Mouse (Mus musculus) adrenal gland, adult 2 months (tissue): ENCODE results near the gene Lrrn4cl. TPM values are rescaled to one million over a fixed set of nuclear protein-coding genes. Genes with fewer than 3 reads are reported as not detected.
"Not testable (repeated sequence)": the region's sequence is repeated elsewhere in the genome, so short reads cannot be mapped to it uniquely, and the experiment has no call there.

ENCODE experiments used
- DNase-seq: peaks from one replicate; pipeline ENCODE4 v3.0.0; 2021
- long read RNA-seq: library from polyadenylated mRNA; stranded (forward); transcript quantifications from one replicate; pipeline ENCODE4 v2.0.0, GENCODE M21; 2021
- polyA plus RNA-seq: library from polyadenylated mRNA; depleted of rRNA; stranded (reverse); fragments of >200 nt; gene quantifications from 2 replicates; pipeline ENCODE4 v1.2.3, GENCODE M21; 2012; rRNA removed
- total RNA-seq, 2 experiments: library from RNA; stranded (reverse); gene quantifications; 2 replicates each; pipeline ENCODE4 v1.2.3; 2021

Gene Lrrn4cl
- total RNA-seq: 1 to 10 TPM; 2.2 to 6.2 TPM
- 1.2 and 1.3 TPM in 2 replicates for polyA plus RNA-seq
- long read RNA-seq, partial matches to known transcripts: 0 of 3 reads
- long read RNA-seq, other reads (novel, unspliced or antisense): 0 of 3 reads

GRCm38 (mm10) chr19:8850402-8850901 lies at the start of gene Lrrn4cl:
Gene Lrrn4cl (plus strand): TSS chr19:8850768.
- peak; percentile 63 for DNase-seq

GRCm38 (mm10) chr19:8802130-8802821 lies 48.3 kb upstream of the Lrrn4cl start, which contains the start of gene Zbtb3:
Gene Zbtb3 (plus strand): TSS chr19:8802555.
- DNase-seq: peak; percentile 96

GRCm38 (mm10) chr19:8803204-8803780 lies 47.3 kb upstream of the Lrrn4cl start:
- DNase-seq: no peak

GRCm38 (mm10) chr19:8803879-8804660 lies 46.5 kb upstream of the Lrrn4cl start:
- no peak for DNase-seq

GRCm38 (mm10) chr19:8806810-8807209 lies 43.8 kb upstream of the Lrrn4cl start:
- DNase-seq: no peak

- peak; percentile 59 for DNase-seq
Observed at GRCm38 (mm10) chr19:8815812-8816211, 34.8 kb upstream of the Lrrn4cl start.

- DNase-seq: no peak
Observed at GRCm38 (mm10) chr19:8817001-8817400, 33.6 kb upstream of the Lrrn4cl start.

GRCm38 (mm10) chr19:8818301-8818798 lies 32.2 kb upstream of the Lrrn4cl start:
- no peak for DNase-seq

- DNase-seq: peak; percentile 98
Observed at GRCm38 (mm10) chr19:8818801-8819595, 31.6 kb upstream of the Lrrn4cl start, which contains the start of gene Ttc9c. Gene Ttc9c (minus strand): TSS chr19:8819333.

GRCm38 (mm10) chr19:8819596-8820423 lies 30.8 kb upstream of the Lrrn4cl start, which contains the start of gene Hnrnpul2:
Gene Hnrnpul2 (plus strand): TSS chr19:8820010.
- peak; percentile 99 for DNase-seq

- no peak for DNase-seq
Observed at GRCm38 (mm10) chr19:8820424-8820956, 30.1 kb upstream of the Lrrn4cl start.

- DNase-seq: no peak
Observed at GRCm38 (mm10) chr19:8821146-8821545, 29.4 kb upstream of the Lrrn4cl start.

- DNase-seq: no peak
Observed at GRCm38 (mm10) chr19:8822696-8823095, 27.9 kb upstream of the Lrrn4cl start.

- no peak for DNase-seq
Observed at GRCm38 (mm10) chr19:8829660-8830059, 20.9 kb upstream of the Lrrn4cl start, which contains the start of gene AC129217.1. Gene AC129217.1 (plus strand): TSS chr19:8829773.

GRCm38 (mm10) chr19:8830664-8831063 lies 19.9 kb upstream of the Lrrn4cl start:
- DNase-seq: no peak

GRCm38 (mm10) chr19:8831262-8831661 lies 19.3 kb upstream of the Lrrn4cl start:
- DNase-seq: no peak

- DNase-seq: no peak
Observed at GRCm38 (mm10) chr19:8832971-8833370, 17.6 kb upstream of the Lrrn4cl start.

GRCm38 (mm10) chr19:8836327-8836726 lies 14.2 kb upstream of the Lrrn4cl start:
- DNase-seq: not testable (repeated sequence)

GRCm38 (mm10) chr19:8837251-8837791 lies 13.2 kb upstream of the Lrrn4cl start, which contains the start of gene Bscl2:
Gene Bscl2 (plus strand): TSS chr19:8837467.
- peak; percentile 90 for DNase-seq
